Mouse (Mus musculus) hematopoietic stem cell, adult 5-6 weeks (primary cell): Measurements from ENCODE around the gene Rab33b. TPM values are rescaled to one million over a fixed set of nuclear protein-coding genes. Genes with fewer than 3 reads are reported as not detected.
A peak's percentile ranks its signal among the peaks of the same experiment; 100 is the strongest.
"Not testable (repeated sequence)": the region's sequence is repeated elsewhere in the genome, so short reads cannot be mapped to it uniquely, and the experiment has no call there.

ENCODE experiments used
- ATAC-seq, 2 experiments: fragments of 125-278 bp in 1 of 2; replicated peaks in 1 of 2; 2 replicates each; pipeline ENCODE4 v1.8.0; 2016 to 2017; ENCODE audit warnings: inconsistent platforms in 2 of 2, mild to moderate bottlenecking in 2 of 2, moderate number of reproducible peaks in 2 of 2, low read depth in 1 of 2, moderate TSS enrichment in 1 of 2; ENCODE audit not compliant: low FRiP score in 2 of 2, poor library complexity in 2 of 2, severe bottlenecking in 2 of 2, insufficient read depth in 1 of 2, low TSS enrichment in 1 of 2
- total RNA-seq: library from RNA; stranded (forward); fragments of 172-1452, 232-1000 nt; gene quantifications from 2 replicates; pipeline ENCODE4 v1.2.3, GENCODE M21; 2017

Gene Rab33b
- 19.1 and 20.3 TPM in 2 replicates for total RNA-seq

GRCm38 (mm10) chr3:51483741-51484359, at the start of gene Rab33b:
Gene Rab33b (plus strand): TSS chr3:51483920.
- ATAC-seq, result peak; percentile 89 to 96

DNA sequence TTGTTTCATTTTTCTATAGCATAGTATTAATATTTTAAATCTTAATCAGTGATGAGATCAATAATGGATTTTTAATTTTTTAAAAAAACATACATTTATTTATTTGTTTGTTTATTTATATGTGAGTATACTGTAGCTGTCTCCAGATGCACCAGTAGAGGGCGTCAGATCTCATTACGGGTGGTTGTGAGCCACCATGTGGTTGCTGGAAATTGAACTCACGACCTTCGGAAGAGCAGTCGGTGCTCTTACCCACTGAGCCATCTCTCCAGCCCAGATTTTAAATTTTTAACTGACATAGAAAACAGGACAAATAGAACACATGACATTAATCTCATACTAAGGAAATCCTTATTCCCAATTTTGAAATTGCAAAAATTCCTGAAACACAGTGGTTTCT, 49.4 kb upstream of the Rab33b start:
- ATAC-seq, result not testable (repeated sequence)

DNA sequence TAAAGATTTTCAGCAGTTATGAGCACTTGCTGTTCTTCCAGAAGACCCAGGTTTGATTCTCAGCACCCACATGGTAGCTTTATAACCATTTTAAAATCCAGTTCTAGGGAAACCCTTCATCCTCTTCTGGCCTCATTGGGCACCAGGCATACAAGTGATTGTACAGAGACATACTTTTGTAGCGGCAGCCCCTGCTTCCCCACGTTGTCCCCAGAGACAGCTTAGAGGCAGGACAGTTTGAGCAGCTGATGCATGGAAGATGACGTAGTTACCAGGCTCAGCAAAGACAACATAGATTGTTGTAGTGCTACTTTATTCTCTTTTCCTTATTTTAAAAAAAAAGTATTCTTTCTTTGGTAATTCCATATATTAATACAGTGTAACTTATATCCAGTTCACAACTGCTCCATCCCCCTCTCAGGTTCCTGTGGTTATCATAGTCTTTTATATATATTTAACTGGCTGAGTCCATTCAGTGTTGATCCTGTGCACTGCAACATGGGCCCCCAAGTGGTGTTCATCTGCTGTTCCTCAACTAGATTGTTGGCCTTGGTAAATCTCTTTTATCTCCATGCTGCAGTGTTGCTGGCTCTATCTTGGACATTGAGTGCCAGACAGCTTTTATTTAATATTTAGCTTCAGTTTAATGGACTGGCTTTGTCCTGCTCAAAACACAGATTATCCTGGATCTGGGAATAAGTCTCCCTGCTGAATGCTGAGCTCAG, 48.7 kb upstream of the Rab33b start:
- ATAC-seq, result no peak

DNA sequence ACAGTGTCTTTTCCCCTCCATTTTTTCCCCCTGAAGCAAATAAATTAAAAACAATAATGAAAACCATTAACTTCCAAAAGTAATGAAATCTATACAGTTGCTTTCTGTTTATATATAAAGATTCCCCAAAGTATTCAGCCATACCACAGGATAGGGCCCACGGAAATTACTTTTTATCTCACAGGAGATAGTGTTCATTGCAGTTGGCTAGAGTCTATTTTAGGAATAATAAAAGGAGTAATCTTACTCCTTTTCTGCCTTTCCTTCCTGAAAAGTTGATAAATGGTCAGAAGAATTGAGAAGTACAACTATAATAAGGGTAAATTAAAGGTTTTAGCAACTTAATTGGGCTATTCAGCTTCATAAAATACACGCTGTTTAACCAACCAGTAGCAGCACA, 15.2 kb upstream of the Rab33b start:
- ATAC-seq, result no peak

GRCm38 (mm10) chr3:51475706-51476105, 8.0 kb upstream of the Rab33b start:
- no peak for ATAC-seq

DNA sequence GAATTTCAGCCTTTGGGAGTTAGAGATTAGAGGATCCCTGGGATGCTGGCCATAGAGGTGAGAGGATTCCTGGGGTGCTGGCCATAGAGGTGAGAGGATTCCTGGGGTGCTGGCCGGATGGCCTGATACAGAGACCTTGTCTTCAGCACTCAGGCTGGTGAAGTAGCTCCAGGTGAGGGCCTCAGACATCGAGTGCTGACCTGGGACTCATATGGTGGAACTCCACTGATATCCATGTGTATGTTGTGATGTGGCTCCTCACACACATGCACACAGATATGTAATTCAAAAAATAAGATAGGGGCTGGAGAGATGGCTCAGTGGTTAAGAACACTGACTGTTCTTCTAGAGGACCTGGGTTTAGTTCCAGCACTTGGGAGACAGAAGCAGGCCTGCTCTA, 3.8 kb upstream of the Rab33b start:
- no peak for ATAC-seq

DNA sequence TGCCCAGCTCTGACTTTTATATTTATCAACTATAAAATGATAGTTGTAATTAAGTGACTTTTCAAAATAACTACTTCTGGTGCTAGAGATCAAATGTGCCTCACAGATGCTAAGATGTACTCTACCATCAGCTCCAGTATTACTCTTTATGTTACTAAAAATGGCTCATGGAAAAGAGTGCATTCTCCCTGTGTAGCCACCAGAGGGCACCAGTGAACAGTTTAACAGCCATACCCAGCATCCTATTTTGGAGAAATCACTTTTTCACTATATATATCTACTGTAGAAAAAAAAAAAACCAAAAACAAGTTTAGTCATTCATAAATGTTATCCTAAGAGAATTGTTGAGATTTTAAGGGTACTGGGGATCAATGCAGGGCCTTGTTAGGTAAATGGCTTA, 2.7 kb upstream of the Rab33b start:
- ATAC-seq, result peak in 1 of 2 experiments; percentile 33; a peak in 1 of 4 replicates

- no peak for ATAC-seq
Measured at GRCm38 (mm10) chr3:51481881-51482280, 1.8 kb upstream of the Rab33b start.

- ATAC-seq, result no peak
Measured at GRCm38 (mm10) chr3:51482781-51483180, 939 bp upstream of the Rab33b start.

DNA sequence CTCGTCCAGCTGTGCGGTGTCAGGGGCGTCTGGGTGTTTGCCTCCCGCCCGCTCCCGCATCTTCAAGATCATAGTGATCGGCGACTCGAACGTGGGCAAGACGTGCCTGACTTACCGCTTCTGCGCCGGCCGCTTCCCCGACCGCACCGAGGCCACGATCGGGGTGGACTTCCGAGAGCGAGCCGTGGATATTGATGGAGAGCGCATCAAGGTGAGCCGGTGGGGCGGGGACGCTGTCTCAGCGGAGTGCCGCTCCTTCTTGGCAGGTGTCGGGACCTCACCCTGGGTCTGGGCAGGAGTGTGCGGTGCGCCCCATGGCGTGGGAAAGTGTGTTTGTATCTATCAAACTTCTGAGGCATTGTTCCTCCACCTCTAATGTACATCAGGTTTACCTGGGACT, 650 bp downstream of the Rab33b start:
- ATAC-seq, result peak in 1 of 2 experiments; percentile 8; a peak in 2 of 4 replicates

GRCm38 (mm10) chr3:51485347-51485746, 1.6 kb downstream of the Rab33b start:
- no peak for ATAC-seq

DNA sequence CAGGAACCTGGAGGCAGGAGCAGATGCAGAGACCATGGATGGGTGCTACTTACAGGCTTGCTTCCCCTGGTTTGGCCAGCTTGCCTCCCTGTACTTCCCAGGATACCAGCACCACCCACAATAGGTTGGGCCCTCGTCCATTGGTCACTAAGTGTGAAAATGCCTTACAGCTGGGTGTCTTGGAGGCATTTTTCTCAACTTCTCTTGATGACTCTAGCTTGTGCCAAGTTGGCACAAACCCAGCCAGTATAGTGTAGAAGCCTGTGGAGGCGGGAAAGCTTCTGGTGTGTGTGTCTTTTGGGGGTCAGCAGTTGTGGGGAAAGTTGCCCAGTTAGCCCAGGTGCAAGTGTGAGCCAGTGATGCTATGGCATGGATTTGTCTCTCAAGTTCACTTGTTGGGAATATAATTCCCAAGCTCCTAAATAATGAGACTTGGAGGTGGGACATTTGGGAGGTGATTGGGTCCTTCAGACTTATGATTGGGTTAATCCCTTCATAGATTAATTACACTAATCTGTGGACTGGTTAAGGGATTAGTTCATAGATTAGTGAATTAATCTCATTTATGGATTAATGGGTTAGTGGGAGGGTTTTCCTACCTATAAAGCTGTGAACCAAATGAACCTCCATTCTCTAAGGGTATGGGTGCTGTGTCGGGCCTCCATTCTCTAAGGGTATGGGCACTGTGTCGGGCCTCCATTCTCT, 2.9 kb downstream of the Rab33b start:
- no peak for ATAC-seq

GRCm38 (mm10) chr3:51490088-51490753, 6.5 kb downstream of the Rab33b start:
- ATAC-seq, result no peak

GRCm38 (mm10) chr3:51493272-51493838, 9.6 kb downstream of the Rab33b start:
- no peak for ATAC-seq

- no peak for ATAC-seq
Measured at GRCm38 (mm10) chr3:51494466-51494865, 10.7 kb downstream of the Rab33b start.

DNA sequence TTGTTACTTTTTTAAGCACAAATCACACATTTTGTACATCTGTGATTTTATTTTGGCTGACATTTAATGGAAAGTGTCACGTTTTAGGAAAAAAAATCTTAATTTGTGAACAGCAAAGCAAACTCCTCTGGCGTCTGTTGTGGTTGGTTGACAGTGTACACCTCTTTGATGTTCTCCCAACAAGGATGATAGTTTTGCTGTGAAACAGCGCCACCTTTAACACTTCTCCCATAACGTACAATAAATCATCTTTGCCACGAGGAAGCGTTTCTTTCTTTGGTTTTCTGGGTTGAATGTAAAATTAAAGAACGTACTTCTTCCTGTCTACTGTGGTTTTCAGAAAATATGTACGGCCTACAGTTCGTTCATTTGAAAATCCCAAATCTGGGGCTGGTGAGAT, 11.9 kb downstream of the Rab33b start:
- no peak for ATAC-seq

GRCm38 (mm10) chr3:51497978-51498377, 14.3 kb downstream of the Rab33b start:
- ATAC-seq, result no peak

- ATAC-seq, result no peak
Measured at GRCm38 (mm10) chr3:51498659-51499058, 14.9 kb downstream of the Rab33b start.
